Mouse (Mus musculus) neutrophil, adult 5-6 weeks (primary cell): ENCODE data around the gene Fam229a. TPM values are rescaled to one million over a fixed set of nuclear protein-coding genes. Genes with fewer than 3 reads are reported as not detected.
"Not testable (repeated sequence)": the region's sequence is repeated elsewhere in the genome, so short reads cannot be mapped to it uniquely, and the experiment has no call there.

Experiments used
- ATAC-seq: fragments of 151-379, 151-347 bp; 2 replicates; pipeline ENCODE4 v1.8.0; 2017; ENCODE audit warnings: mild to moderate bottlenecking, moderate TSS enrichment; ENCODE audit not compliant: insufficient number of reproducible peaks, poor library complexity, low FRiP score, severe bottlenecking; ENCODE audit errors: extremely low read depth
- total RNA-seq: library from RNA; stranded (forward); fragments of 200-1000 nt; gene quantifications from 2 replicates; pipeline ENCODE4 v1.2.3, GENCODE M21; 2017

Fam229a gene
- total RNA-seq = not detected in 2 replicates

DNA sequence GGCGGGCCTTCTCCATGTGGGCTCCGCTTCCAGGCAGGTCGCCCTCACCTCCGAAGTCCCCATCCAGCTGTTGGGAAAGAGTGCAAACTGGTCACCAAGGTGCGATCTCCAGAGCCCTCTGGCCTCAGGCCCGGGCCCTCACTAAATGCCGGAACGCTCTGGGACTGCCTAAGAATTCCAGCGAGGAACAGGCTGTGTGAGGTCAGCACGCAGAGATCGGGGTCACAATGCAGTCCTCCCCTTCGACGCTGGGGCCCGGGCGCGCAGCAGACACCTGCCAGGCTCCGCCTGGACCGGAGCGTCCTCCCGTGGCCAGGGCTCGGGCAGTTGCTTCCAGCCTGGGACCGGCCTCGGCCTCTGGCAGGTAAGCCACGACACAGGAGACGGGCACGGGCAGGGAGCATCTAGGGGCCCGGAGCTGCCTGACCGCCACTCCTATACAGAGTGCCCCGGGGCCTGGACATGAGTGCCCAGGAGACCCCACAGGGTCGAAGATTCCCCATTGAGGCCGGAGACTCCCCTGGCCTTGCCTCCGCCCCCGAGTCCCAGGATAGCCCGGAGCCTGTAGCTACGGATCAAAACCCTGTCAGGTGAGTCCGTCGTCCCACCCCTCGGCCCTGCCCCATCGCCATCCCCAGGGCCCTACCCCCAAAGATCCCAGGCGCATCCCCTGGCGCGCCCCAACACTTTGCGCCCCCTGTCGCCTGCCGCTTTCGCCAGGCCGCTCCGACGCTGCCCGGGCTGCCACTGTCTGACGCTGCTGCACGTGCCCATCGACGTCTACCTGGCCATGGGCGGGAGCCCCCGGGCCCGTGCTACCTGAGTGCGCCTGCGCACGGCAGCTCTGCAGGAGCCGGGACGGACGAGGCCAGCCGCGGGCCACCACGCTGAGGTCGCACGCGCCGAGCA is at the start of gene Fam229a, which contains the start of gene Tssk3:
Gene Fam229a (plus strand): TSS at position 219 of the 909 bp plus-strand sequence.
Gene Tssk3 (minus strand): TSS at position 51 of the 909 bp plus-strand sequence.
- ATAC-seq = no peak

DNA sequence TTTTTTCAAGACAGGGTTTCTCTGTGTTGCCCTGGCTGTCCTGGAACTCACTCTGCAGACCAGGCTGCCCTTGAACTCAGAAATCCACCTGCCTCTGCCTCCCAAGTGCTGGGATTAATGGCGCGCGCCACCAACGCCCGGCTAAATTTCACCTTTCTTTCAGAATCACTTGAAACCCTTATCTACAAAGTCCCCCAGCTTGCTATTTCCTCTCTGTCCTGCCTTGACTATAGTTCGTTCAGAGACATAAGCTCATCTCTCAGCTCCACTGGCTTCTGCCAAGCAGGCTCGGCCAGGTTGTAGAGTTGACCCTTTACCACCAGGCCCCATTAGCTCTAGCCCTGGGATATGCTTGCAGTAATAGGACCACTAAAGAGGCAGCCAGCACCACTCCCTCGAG is 43.6 kb upstream of the Fam229a start:
- no peak for ATAC-seq

DNA sequence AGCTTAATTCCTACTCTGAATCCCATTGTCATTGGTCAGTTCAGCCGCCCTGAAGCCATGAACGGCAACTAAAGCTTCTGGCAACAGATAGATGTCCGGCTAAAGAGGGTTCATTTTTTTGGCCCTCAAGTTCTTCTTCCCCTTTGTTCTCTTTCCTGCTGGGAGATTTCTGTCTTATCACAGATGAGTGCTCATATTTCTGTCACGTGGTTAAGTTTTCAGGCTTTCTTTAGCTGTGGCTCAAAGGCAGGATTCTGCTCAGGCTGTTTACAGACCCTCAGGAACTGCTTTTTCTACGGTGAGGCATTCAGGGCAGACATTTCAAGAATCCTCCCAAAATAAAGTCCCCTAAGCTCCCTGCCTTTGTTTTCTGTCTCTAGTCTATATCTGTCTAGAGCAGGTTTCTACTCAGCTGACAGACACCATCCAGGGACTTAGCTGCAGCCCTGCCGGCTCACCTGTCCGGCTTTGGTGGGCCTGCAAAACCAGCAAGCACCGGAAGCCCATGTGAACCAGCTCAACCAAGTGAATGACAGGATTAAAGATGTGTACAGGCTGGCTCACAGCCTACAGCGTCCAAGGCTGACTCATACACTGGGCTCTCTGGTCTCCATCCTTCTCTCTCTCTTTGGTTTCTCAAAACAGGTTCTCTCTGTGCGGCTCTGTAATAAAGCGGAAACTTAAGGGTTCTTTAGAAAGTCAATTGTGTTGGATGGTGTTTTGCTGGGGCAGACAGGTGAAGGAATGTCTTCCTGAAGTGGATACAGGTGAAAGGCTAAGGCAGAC is 43.0 kb upstream of the Fam229a start:
- no peak for ATAC-seq

- ATAC-seq = no peak
Observed at GRCm38 (mm10) chr4:129448713-129449112, 42.3 kb upstream of the Fam229a start.

DNA sequence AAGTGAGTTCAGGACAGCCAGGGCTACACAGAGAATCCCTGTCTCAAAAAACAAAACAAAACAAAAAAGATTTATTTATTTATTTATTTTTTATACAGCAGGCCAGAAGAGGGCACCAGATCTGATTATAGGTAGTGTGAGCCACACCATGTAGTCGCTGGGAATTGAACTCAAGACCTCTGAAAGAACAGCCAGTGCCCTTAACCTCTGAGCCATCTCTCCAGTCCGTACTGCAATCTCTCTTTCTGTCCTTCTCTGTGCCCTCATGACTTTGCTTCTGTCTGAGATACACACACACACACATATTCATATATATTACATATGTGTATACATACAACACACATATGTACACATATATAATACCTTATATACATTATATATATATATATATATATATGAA is 40.1 kb upstream of the Fam229a start:
- no peak for ATAC-seq

DNA sequence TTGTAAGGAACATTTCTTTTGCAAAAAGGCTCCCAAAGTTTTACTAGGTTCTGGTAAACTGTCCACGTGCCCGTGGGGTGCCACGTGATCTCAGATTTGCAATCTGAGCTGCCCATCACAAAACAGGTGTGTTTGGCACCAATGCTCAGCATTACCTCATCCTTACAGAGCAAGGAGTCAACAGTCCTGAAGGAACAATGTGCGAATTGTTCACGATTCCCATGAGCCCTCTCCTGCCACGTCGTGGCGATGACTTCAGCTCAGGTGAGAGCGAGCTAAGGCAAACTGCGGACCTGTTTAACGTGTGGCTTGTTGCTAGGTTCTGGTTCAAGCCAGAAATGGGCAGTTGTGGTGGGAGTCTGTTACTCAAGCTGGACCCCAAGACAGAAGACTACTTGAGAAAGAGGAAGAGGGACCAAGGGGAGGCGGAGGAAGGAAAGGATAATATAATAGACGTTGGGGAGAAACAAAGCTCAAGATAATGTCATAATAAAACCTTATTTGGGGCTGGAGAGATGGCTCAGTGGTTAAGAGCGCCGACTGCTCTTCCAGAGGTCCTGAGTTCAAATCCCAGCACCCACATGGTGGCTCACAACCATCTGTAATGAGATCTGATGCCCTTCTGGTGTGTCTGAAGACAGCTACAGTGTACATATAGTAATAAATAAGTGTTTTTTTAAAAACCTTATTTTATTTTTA is 39.4 kb upstream of the Fam229a start:
- ATAC-seq = no peak

- peak; percentile 98 for ATAC-seq
Observed at GRCm38 (mm10) chr4:129455265-129455664, 35.7 kb upstream of the Fam229a start.

DNA sequence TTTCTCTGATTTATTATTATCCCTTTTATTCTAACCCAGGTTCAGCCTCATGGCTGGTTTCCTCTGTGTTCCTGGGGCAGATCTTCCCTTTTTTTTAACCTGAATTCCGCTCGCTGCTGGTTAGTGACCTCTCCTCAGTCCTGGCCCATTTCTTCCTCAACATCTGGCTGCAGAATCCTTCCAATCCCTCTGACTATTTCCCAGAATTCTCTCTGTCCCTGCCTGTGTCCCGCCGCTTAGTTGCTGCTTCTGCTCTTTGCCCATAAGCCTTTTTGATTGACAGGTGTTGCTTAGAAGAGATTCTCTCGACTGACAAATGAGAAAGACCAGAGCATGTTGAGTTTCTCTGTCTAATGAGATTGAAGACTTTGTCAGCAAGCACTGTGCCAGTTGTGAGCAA is 34.9 kb upstream of the Fam229a start:
- no peak for ATAC-seq

GRCm38 (mm10) chr4:129457311-129457710 is 33.7 kb upstream of the Fam229a start:
- not testable (repeated sequence) for ATAC-seq

GRCm38 (mm10) chr4:129459726-129460125 is 31.3 kb upstream of the Fam229a start:
- no peak for ATAC-seq

- ATAC-seq = no peak
Observed at GRCm38 (mm10) chr4:129460827-129461182, 30.2 kb upstream of the Fam229a start.

GRCm38 (mm10) chr4:129461183-129461960 is 29.6 kb upstream of the Fam229a start, which contains the start of gene Bsdc1:
Gene Bsdc1 (plus strand): TSS chr4:129461581.
- peak; percentile 95 for ATAC-seq

- ATAC-seq = no peak
Observed at GRCm38 (mm10) chr4:129462118-129462517, 28.9 kb upstream of the Fam229a start.

GRCm38 (mm10) chr4:129463097-129464059 is 27.6 kb upstream of the Fam229a start:
- ATAC-seq = no peak

DNA sequence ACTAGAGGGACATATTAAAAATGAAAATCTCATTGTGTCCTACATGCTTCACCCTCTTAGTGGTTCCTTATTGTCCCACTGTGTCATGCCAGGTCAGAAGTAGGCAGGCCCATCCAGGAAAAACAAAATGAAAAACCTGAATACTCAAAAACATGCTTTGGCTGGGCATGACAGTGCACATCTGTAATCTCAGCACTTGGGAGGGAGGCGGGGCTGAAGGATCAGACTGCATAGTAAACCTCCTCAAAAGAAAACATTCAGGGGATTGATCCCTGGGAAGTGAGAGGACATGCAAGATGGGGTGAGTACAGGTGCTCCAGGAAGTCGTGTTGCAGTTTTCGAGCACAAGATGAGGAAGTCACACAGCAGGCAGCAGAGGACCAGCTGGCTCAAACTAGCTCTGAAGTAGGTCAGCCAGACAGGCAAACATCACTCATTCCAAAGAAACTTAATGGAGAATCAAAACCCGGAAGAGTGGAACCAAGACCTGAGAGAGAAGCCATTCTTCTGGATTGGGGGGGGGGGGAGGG is 26.6 kb upstream of the Fam229a start:
- no peak for ATAC-seq

DNA sequence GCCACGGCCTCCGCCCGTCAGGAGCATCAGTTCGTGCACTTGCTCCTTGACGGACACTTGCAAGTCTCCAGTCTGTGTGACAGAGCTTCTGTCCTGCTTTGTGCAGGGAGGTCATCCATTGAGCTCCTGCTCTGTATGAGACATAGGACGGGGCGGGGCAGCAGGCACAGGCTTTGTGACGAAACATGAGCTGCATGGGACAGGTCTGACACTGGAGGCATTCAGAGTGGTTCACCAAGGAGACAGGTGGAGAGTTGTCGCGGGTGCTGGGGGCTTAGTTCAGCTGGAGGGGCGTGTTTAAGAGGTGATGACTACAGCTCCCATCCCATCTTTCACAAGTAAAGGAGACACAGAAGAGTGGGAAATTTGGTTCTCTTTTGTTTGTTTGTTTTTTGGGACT is 14.9 kb upstream of the Fam229a start:
- ATAC-seq = no peak

GRCm38 (mm10) chr4:129479863-129480262 is 11.1 kb upstream of the Fam229a start:
- ATAC-seq = no peak
